Mouse (Mus musculus): ENCODE measurements around the gene Cldn14. TPM values are rescaled to one million over a fixed set of nuclear protein-coding genes. Genes with fewer than 3 reads are reported as not detected.

The Cldn14 gene
- total and polyA plus RNA-seq, 3 experiments: not detected

GRCm38 (mm10) chr16:93893285-93893684 lies 115.4 kb downstream of the Cldn14 start:
- H3K27ac ChIP-seq (ENCODE audit: control insufficient read depth, low read depth, low read length): no peak overlapping the region
- H3K4me3 ChIP-seq (ENCODE audit: control insufficient read depth in 1 of 2, insufficient read depth in 1 of 2, low read depth in 2 of 2, low read length in 2 of 2): no peak overlapping the region
- no peaks in the 10 kb centered on the region for H3K27me3 ChIP-seq (ENCODE audit: control insufficient read depth in 1 of 2, insufficient read depth in 2 of 2, low read length in 2 of 2)
- TF ChIP-seq GABPA (IDR thresholded peaks at IDR 0.05; ENCODE audit: low read depth, low read length) (no peak), POLR2A (IDR thresholded peaks at IDR 0.05; ENCODE audit: control insufficient read depth in 1 of 2, insufficient read depth in 1 of 2, low read depth in 1 of 2, low read length in 2 of 2, poor library complexity in 1 of 2) (no peak), USF1 (IDR thresholded peaks at IDR 0.05; ENCODE audit: low read depth, low read length) (no peak), ZKSCAN1 (IDR thresholded peaks at IDR 0.05; ENCODE audit: low read depth, low read length) (no peak), CHD2 (IDR thresholded peaks at IDR 0.05; ENCODE audit: low read length) (no peak), ELF1 (IDR thresholded peaks at IDR 0.05; ENCODE audit: low read depth, low read length) (no peak), ZC3H11A (IDR thresholded peaks at IDR 0.05; ENCODE audit: low read depth, low read length) (no peak), USF2 (IDR thresholded peaks at IDR 0.05; ENCODE audit: borderline replicate concordance in 1 of 2, insufficient read depth in 1 of 2, low read depth in 1 of 2, low read length in 2 of 2) (no peak), RCOR1 (IDR thresholded peaks at IDR 0.05; ENCODE audit: low read depth, low read length) (no peak), CHD1 (IDR thresholded peaks at IDR 0.05; ENCODE audit: low read depth, low read length) (no peak), ZNF384 (IDR thresholded peaks at IDR 0.05; ENCODE audit: low read depth, low read length) (no peak), MAX (IDR thresholded peaks at IDR 0.05; ENCODE audit: low read length) (no peak), UBTF (IDR thresholded peaks at IDR 0.05; ENCODE audit: borderline replicate concordance, insufficient read depth, low read depth, low read length) (no peak), EP300 (IDR thresholded peaks at IDR 0.05; ENCODE audit: low read depth in 1 of 2, low read length in 2 of 2) (no peak), SIN3A (IDR thresholded peaks at IDR 0.05; ENCODE audit: low read length) (no peak), JUND (IDR thresholded peaks at IDR 0.05; ENCODE audit: low read depth, low read length) (no peak), MAZ (IDR thresholded peaks at IDR 0.05; ENCODE audit: low read depth, low read length) (no peak), POLR2AphosphoS2 (IDR thresholded peaks at IDR 0.05; ENCODE audit: low read length) (no peak), NELFE (IDR thresholded peaks at IDR 0.05; ENCODE audit: low read depth, low read length) (no peak), CTCF (IDR thresholded peaks at IDR 0.05 in 2 of 3, conservative IDR thresholded peaks at IDR 0.05 in 1 of 3; ENCODE audit: control insufficient read depth in 1 of 3, insufficient read depth in 1 of 3, low read depth in 2 of 3, low read length in 3 of 3, poor library complexity in 1 of 3, severe bottlenecking in 1 of 3) (no peak)
- peaks cover 4 to 15% of the 10 kb centered on the region in 2 experiments for H3K36me3 ChIP-seq (ENCODE audit: control insufficient read depth in 1 of 2, insufficient read depth in 2 of 2, low read length in 2 of 2)
- H3K9me3 ChIP-seq (replicated peaks; ENCODE audit: insufficient read depth, low read length): no peaks in the 10 kb centered on the region
- no peak overlapping the region for H3K9ac ChIP-seq (ENCODE audit: control insufficient read depth, low read depth, low read length, poor library complexity, severe bottlenecking)
- H3K4me1 ChIP-seq (ENCODE audit: control insufficient read depth in 1 of 2, insufficient read depth in 2 of 2, low read length in 2 of 2): peaks cover 9 to 26% of the 10 kb centered on the region in 2 experiments
- DNase-seq (ENCODE audit: low read depth, low spot score): no peak
- no peaks in the 10 kb centered on the region for H3K79me2 ChIP-seq (ENCODE audit: control insufficient read depth, insufficient read depth, low read length, poor library complexity)

GRCm38 (mm10) chr16:93890948-93891604 lies 117.6 kb downstream of the Cldn14 start:
- H3K36me3 ChIP-seq (ENCODE audit: control insufficient read depth in 1 of 2, insufficient read depth in 2 of 2, low read length in 2 of 2): peaks cover 4 to 15% of the 10 kb centered on the region in 2 experiments
- H3K27me3 ChIP-seq (ENCODE audit: control insufficient read depth in 1 of 2, insufficient read depth in 2 of 2, low read length in 2 of 2): no peaks in the 10 kb centered on the region
- no peak overlapping the region for H3K9ac ChIP-seq (ENCODE audit: control insufficient read depth, low read depth, low read length, poor library complexity, severe bottlenecking)
- H3K79me2 ChIP-seq (ENCODE audit: control insufficient read depth, insufficient read depth, low read length, poor library complexity): no peaks in the 10 kb centered on the region
- H3K9me3 ChIP-seq (replicated peaks; ENCODE audit: insufficient read depth, low read length): no peaks in the 10 kb centered on the region
- no peak overlapping the region for H3K4me3 ChIP-seq (ENCODE audit: control insufficient read depth in 1 of 2, insufficient read depth in 1 of 2, low read depth in 2 of 2, low read length in 2 of 2)
- no peak for TF ChIP-seq UBTF (IDR thresholded peaks at IDR 0.05; ENCODE audit: borderline replicate concordance, insufficient read depth, low read depth, low read length)
- TF ChIP-seq ETS1 (IDR thresholded peaks at IDR 0.05; ENCODE audit: low read depth, low read length): peak; percentile 52; the same call in 1 of the 2 replicates
- TF ChIP-seq SIN3A (IDR thresholded peaks at IDR 0.05; ENCODE audit: low read length): peak; percentile 33; the same call in 1 of the 2 replicates
- peak; percentile 83 for DNase-seq (ENCODE audit: low read depth, low spot score)
- peak overlapping the region; percentile 53 for H3K27ac ChIP-seq (ENCODE audit: control insufficient read depth, low read depth, low read length)
- peaks cover 6 to 23% of the 10 kb centered on the region in 2 experiments for H3K4me1 ChIP-seq (ENCODE audit: control insufficient read depth in 1 of 2, insufficient read depth in 2 of 2, low read length in 2 of 2)

Data from MEL (cell line).